Mouse (Mus musculus): ENCODE results near the gene Itpr2. TPM values are rescaled to one million over a fixed set of nuclear protein-coding genes. Genes with fewer than 3 reads are reported as not detected.

The Itpr2 gene
- polyA plus RNA-seq, 1 experiment = 3.6 TPM

- no peaks in the 10 kb centered on the region for H3K36me3 ChIP-seq (ENCODE audit: control insufficient read depth, insufficient read depth, low read length, poor library complexity, severe bottlenecking)
- H3K4me1 ChIP-seq (ENCODE audit: control insufficient read depth, insufficient read depth, low read length) = no peaks in the 10 kb centered on the region
- H3K4me3 ChIP-seq (ENCODE audit: low read depth, low read length) = no peak overlapping the region
- no peak overlapping the region for H3K9ac ChIP-seq (ENCODE audit: low read depth, poor library complexity, severe bottlenecking)
- no peak overlapping the region for H3K27ac ChIP-seq (ENCODE audit: insufficient read depth, low read length)
- no peaks in the 10 kb centered on the region for H3K9me3 ChIP-seq (replicated peaks; ENCODE audit: control insufficient read depth, insufficient read depth, low read length, poor library complexity, severe bottlenecking)
- TF ChIP-seq EP300 (IDR thresholded peaks at IDR 0.05; ENCODE audit: insufficient read depth, low read depth, low read length) (no peak), CTCF (IDR thresholded peaks at IDR 0.05; ENCODE audit: low read depth, low read length) (no peak), POLR2A (IDR thresholded peaks at IDR 0.05; ENCODE audit: insufficient read depth, low read length) (no peak)
- H3K27me3 ChIP-seq (ENCODE audit: control insufficient read depth, insufficient read depth, low read length, poor library complexity, severe bottlenecking) = no peaks in the 10 kb centered on the region
These were observed 306.1 kb downstream of the Itpr2 start for GRCm38 (mm10) chr6:146195854-146196457.

- H3K4me3 ChIP-seq (ENCODE audit: low read depth, low read length) = no peak overlapping the region
- H3K4me1 ChIP-seq (ENCODE audit: control insufficient read depth, insufficient read depth, low read length) = no peaks in the 10 kb centered on the region
- no peak for TF ChIP-seq CTCF (IDR thresholded peaks at IDR 0.05; ENCODE audit: low read depth, low read length)
- no peak for TF ChIP-seq EP300 (IDR thresholded peaks at IDR 0.05; ENCODE audit: insufficient read depth, low read depth, low read length)
- no peak for TF ChIP-seq POLR2A (IDR thresholded peaks at IDR 0.05; ENCODE audit: insufficient read depth, low read length)
- no peak overlapping the region for H3K9ac ChIP-seq (ENCODE audit: low read depth, poor library complexity, severe bottlenecking)
- no peaks in the 10 kb centered on the region for H3K9me3 ChIP-seq (replicated peaks; ENCODE audit: control insufficient read depth, insufficient read depth, low read length, poor library complexity, severe bottlenecking)
- H3K36me3 ChIP-seq (ENCODE audit: control insufficient read depth, insufficient read depth, low read length, poor library complexity, severe bottlenecking) = no peaks in the 10 kb centered on the region
- H3K27me3 ChIP-seq (ENCODE audit: control insufficient read depth, insufficient read depth, low read length, poor library complexity, severe bottlenecking) = no peaks in the 10 kb centered on the region
- no peak overlapping the region for H3K27ac ChIP-seq (ENCODE audit: insufficient read depth, low read length)
These were observed 310.1 kb downstream of the Itpr2 start for GRCm38 (mm10) chr6:146191931-146192330.

GRCm38 (mm10) chr6:146190006-146190405 is 312.0 kb downstream of the Itpr2 start:
- H3K4me3 ChIP-seq (ENCODE audit: low read depth, low read length) = no peak overlapping the region
- no peaks in the 10 kb centered on the region for H3K4me1 ChIP-seq (ENCODE audit: control insufficient read depth, insufficient read depth, low read length)
- no peak overlapping the region for H3K27ac ChIP-seq (ENCODE audit: insufficient read depth, low read length)
- H3K9me3 ChIP-seq (replicated peaks; ENCODE audit: control insufficient read depth, insufficient read depth, low read length, poor library complexity, severe bottlenecking) = no peaks in the 10 kb centered on the region
- TF ChIP-seq POLR2A (IDR thresholded peaks at IDR 0.05; ENCODE audit: insufficient read depth, low read length) = no peak
- TF ChIP-seq EP300 (IDR thresholded peaks at IDR 0.05; ENCODE audit: insufficient read depth, low read depth, low read length) = no peak
- no peak for TF ChIP-seq CTCF (IDR thresholded peaks at IDR 0.05; ENCODE audit: low read depth, low read length)
- H3K27me3 ChIP-seq (ENCODE audit: control insufficient read depth, insufficient read depth, low read length, poor library complexity, severe bottlenecking) = no peaks in the 10 kb centered on the region
- no peaks in the 10 kb centered on the region for H3K36me3 ChIP-seq (ENCODE audit: control insufficient read depth, insufficient read depth, low read length, poor library complexity, severe bottlenecking)
- no peak overlapping the region for H3K9ac ChIP-seq (ENCODE audit: low read depth, poor library complexity, severe bottlenecking)

- H3K9ac ChIP-seq (ENCODE audit: low read depth, poor library complexity, severe bottlenecking) = no peak overlapping the region
- H3K27ac ChIP-seq (ENCODE audit: insufficient read depth, low read length) = no peak overlapping the region
- no peaks in the 10 kb centered on the region for H3K36me3 ChIP-seq (ENCODE audit: control insufficient read depth, insufficient read depth, low read length, poor library complexity, severe bottlenecking)
- no peaks in the 10 kb centered on the region for H3K27me3 ChIP-seq (ENCODE audit: control insufficient read depth, insufficient read depth, low read length, poor library complexity, severe bottlenecking)
- H3K4me1 ChIP-seq (ENCODE audit: control insufficient read depth, insufficient read depth, low read length) = no peaks in the 10 kb centered on the region
- no peaks in the 10 kb centered on the region for H3K9me3 ChIP-seq (replicated peaks; ENCODE audit: control insufficient read depth, insufficient read depth, low read length, poor library complexity, severe bottlenecking)
- H3K4me3 ChIP-seq (ENCODE audit: low read depth, low read length) = no peak overlapping the region
- no peak for TF ChIP-seq CTCF (IDR thresholded peaks at IDR 0.05; ENCODE audit: low read depth, low read length)
- no peak for TF ChIP-seq POLR2A (IDR thresholded peaks at IDR 0.05; ENCODE audit: insufficient read depth, low read length)
- TF ChIP-seq EP300 (IDR thresholded peaks at IDR 0.05; ENCODE audit: insufficient read depth, low read depth, low read length) = no peak
These were observed 316.5 kb downstream of the Itpr2 start for GRCm38 (mm10) chr6:146185532-146185931.

- no peaks in the 10 kb centered on the region for H3K36me3 ChIP-seq (ENCODE audit: control insufficient read depth, insufficient read depth, low read length, poor library complexity, severe bottlenecking)
- no peak overlapping the region for H3K4me3 ChIP-seq (ENCODE audit: low read depth, low read length)
- no peaks in the 10 kb centered on the region for H3K9me3 ChIP-seq (replicated peaks; ENCODE audit: control insufficient read depth, insufficient read depth, low read length, poor library complexity, severe bottlenecking)
- TF ChIP-seq CTCF (IDR thresholded peaks at IDR 0.05; ENCODE audit: low read depth, low read length) = no peak
- no peak for TF ChIP-seq POLR2A (IDR thresholded peaks at IDR 0.05; ENCODE audit: insufficient read depth, low read length)
- TF ChIP-seq EP300 (IDR thresholded peaks at IDR 0.05; ENCODE audit: insufficient read depth, low read depth, low read length) = no peak
- no peaks in the 10 kb centered on the region for H3K4me1 ChIP-seq (ENCODE audit: control insufficient read depth, insufficient read depth, low read length)
- H3K27ac ChIP-seq (ENCODE audit: insufficient read depth, low read length) = no peak overlapping the region
- no peaks in the 10 kb centered on the region for H3K27me3 ChIP-seq (ENCODE audit: control insufficient read depth, insufficient read depth, low read length, poor library complexity, severe bottlenecking)
- no peak overlapping the region for H3K9ac ChIP-seq (ENCODE audit: low read depth, poor library complexity, severe bottlenecking)
These were observed 317.3 kb downstream of the Itpr2 start for GRCm38 (mm10) chr6:146184771-146185170.

- no peaks in the 10 kb centered on the region for H3K36me3 ChIP-seq (ENCODE audit: control insufficient read depth, insufficient read depth, low read length, poor library complexity, severe bottlenecking)
- no peak overlapping the region for H3K27ac ChIP-seq (ENCODE audit: insufficient read depth, low read length)
- H3K9ac ChIP-seq (ENCODE audit: low read depth, poor library complexity, severe bottlenecking) = no peak overlapping the region
- no peak for TF ChIP-seq EP300 (IDR thresholded peaks at IDR 0.05; ENCODE audit: insufficient read depth, low read depth, low read length)
- TF ChIP-seq POLR2A (IDR thresholded peaks at IDR 0.05; ENCODE audit: insufficient read depth, low read length) = no peak
- TF ChIP-seq CTCF (IDR thresholded peaks at IDR 0.05; ENCODE audit: low read depth, low read length) = no peak
- no peaks in the 10 kb centered on the region for H3K27me3 ChIP-seq (ENCODE audit: control insufficient read depth, insufficient read depth, low read length, poor library complexity, severe bottlenecking)
- H3K9me3 ChIP-seq (replicated peaks; ENCODE audit: control insufficient read depth, insufficient read depth, low read length, poor library complexity, severe bottlenecking) = no peaks in the 10 kb centered on the region
- no peak overlapping the region for H3K4me3 ChIP-seq (ENCODE audit: low read depth, low read length)
- no peaks in the 10 kb centered on the region for H3K4me1 ChIP-seq (ENCODE audit: control insufficient read depth, insufficient read depth, low read length)
These were observed 327.3 kb downstream of the Itpr2 start for GRCm38 (mm10) chr6:146174644-146175250.
